Mouse (Mus musculus) intestine, embryonic 14.5 days (tissue): ENCODE data around the gene Fgd3. TPM values are rescaled to one million over a fixed set of nuclear protein-coding genes. Genes with fewer than 3 reads are reported as not detected.

Experiments
- ATAC-seq: fragments of 200-750 bp; cut with Nextera tagmentation; replicated peaks from 2 replicates; pipeline ENCODE4 v1.8.0; 2017; ENCODE audit warnings: low read depth, moderate number of reproducible peaks, moderate TSS enrichment, moderate library complexity; ENCODE audit not compliant: low FRiP score, low TSS enrichment
- DNase-seq: peaks from one replicate; pipeline ENCODE4 v3.0.0-alpha.2; 2018; ENCODE audit warnings: low spot score
- H3K27ac ChIP-seq: fragments of 300-500 bp; sonication (generic); 2 replicates; pipeline ENCODE4 v1.5.1; 2014; ENCODE audit warnings: low read depth, mild to moderate bottlenecking, control low read depth
- H3K27me3 ChIP-seq: fragments of 300-500 bp; sonication (generic); replicated peaks from 2 replicates; pipeline ENCODE4 v1.6.1; 2014; ENCODE audit warnings: low read length, control low read depth; ENCODE audit not compliant: control insufficient read depth, insufficient read depth
- H3K36me3 ChIP-seq: fragments of 300-500 bp; sonication (generic); 2 replicates; pipeline ENCODE4 v1.6.1; 2014; ENCODE audit warnings: low read length, control low read depth; ENCODE audit not compliant: control insufficient read depth, insufficient read depth
- H3K4me1 ChIP-seq: fragments of 300-500 bp; sonication (generic); replicated peaks from 2 replicates; pipeline ENCODE4 v1.6.1; 2014; ENCODE audit warnings: low read length, control low read depth, mixed read lengths; ENCODE audit not compliant: control insufficient read depth, insufficient read depth
- H3K4me2 ChIP-seq: fragments of 300-500 bp; sonication (generic); 2 replicates; pipeline ENCODE4 v1.6.1; 2014; ENCODE audit warnings: low read length
- H3K4me3 ChIP-seq: fragments of 300-500 bp; sonication (generic); 2 replicates; pipeline ENCODE4 v1.5.1; 2014; ENCODE audit warnings: low read depth, low read length, control low read depth, mixed read lengths
- H3K9ac ChIP-seq: fragments of 300-500 bp; sonication (generic); 2 replicates; pipeline ENCODE4 v1.6.1; 2014; ENCODE audit warnings: mild to moderate bottlenecking, low read length
- H3K9me3 ChIP-seq: fragments of 300-500 bp; sonication (generic); 2 replicates; pipeline ENCODE4 v1.6.1; 2016; ENCODE audit warnings: low read length, control low read depth; ENCODE audit not compliant: control insufficient read depth
- WGBS: fragments of 180-500 bp; shearing (Covaris S2); extraction: QIAGEN DNeasy Blood & Tissue Kit; methylation state at CpG from one replicate; pipeline ENCODE4 v1.1.7; 2014; 5-methylcytosine and 5-hydroxymethylcytosine counted together
- polyA plus RNA-seq: library from polyadenylated mRNA; unstranded; fragments of >200 nt; fragmentation: Nextera tagmentation; extraction: Ambion mirVana; gene quantifications from 2 replicates; pipeline ENCODE4 v1.2.1, GENCODE M21; 2014

Gene Fgd3
- polyA plus RNA-seq, 1 experiment from 2014 or later: 0.62 TPM

DNA sequence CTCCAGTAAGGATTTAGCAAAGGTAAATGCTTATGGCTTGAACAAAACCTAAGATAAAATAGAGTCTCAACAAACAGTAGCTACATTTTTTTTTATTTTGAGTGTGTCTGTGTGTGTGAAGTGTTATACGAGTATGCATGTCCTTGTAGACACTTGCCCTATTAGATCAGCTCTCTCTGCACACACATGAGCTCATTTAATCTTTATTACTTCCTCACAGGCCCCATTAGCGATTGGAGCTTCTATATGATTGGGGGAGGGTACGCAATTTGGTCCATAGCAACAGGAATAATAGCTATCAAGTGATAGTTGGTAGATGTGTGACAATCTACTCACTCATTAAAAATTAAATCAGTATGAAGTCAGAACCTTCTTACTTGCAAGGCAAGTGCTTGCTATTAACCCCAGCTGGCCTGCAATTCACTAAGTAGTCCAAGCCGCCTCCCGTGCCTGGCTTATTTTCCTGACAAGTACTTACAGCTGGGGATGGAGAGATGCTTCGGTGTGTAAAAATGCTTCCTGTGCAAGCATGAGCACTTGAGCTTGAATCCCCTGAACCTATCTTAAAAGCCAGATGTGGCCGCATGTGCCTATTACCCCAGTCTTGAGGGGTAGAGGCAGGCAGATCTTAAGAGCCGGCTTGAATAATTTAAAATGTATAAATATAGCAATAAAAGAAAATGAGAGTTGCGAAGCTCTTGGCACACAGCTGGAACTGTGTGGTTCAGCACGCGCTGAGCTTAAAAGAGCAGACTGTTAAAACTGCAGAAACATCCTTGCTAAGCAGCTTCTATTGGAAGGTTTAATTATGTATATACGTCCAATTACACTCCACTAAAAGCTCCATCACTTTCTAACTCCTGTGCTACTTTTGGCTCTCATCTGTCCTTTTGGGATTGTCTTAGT, 15.2 kb upstream of the Fgd3 start:
- H3K9ac ChIP-seq: no peak overlapping the region
- 71% methylated on average over 12 of the region's 12 CpGs for WGBS
- H3K4me1 ChIP-seq: 0 out of 2 replicates have a peak, but pooled peaks cover under 1% of the 10 kb centered on the region
- no peaks in the 10 kb centered on the region for H3K27me3 ChIP-seq
- no peaks in the 10 kb centered on the region for H3K9me3 ChIP-seq
- no peaks in the 10 kb centered on the region for H3K36me3 ChIP-seq
- H3K4me2 ChIP-seq: no peak overlapping the region
- no peak for DNase-seq
- H3K27ac ChIP-seq: no peak overlapping the region
- ATAC-seq: no peak
- H3K4me3 ChIP-seq: no peak overlapping the region

DNA sequence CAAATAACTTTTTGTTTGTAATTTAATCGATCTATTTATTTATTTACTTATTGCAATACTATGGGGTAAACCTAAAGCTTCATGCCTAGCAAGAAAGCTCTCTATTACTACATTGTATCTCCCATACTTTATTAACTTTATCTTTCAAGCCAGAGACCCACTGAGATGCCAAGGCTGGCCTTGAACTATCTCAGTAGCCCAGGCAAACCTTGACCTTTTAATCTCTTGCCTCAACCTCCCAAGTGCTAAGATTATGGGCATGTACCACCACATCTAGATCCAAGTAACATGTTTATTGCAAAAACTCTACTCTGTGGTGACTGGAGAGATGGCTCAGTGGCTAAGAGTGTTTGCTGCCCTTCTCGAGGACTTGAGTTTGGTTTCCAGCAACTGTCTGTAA, 13.1 kb upstream of the Fgd3 start:
- Histone ChIP-seq H3K27me3 (no peaks in the 10 kb centered on the region), H3K4me3 (no peak overlapping the region), H3K4me2 (no peak overlapping the region), H3K4me1 (no peaks in the 10 kb centered on the region), H3K27ac (no peak overlapping the region), H3K9ac (no peak overlapping the region), H3K9me3 (no peaks in the 10 kb centered on the region), H3K36me3 (no peaks in the 10 kb centered on the region)
- 64% methylated on average over 2 of the region's 2 CpGs for whole genome bisulfite sequencing
- ATAC-seq (no peak), DNase-seq (no peak)

DNA sequence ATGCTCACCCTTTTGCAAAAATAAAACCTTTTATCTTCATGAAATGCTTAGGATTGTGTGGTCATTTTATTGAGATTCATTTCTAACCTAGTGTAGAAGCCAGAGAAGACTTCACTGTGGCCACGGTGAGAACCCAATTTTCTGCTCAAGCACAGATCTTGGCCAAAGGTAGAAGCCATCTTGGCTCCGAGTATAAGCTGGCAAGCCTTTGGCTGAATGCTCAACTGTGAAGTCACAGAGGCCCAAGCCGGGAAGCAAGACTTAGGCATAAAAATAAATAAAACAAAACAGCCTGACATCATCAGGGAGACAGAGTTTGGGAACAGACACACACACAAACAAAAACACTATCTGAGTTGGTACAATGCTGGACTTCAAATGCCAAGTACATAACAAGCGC, 8.0 kb upstream of the Fgd3 start:
- DNase-seq: no peak
- 83% methylated on average over 4 of the region's 4 CpGs for WGBS
- no peak overlapping the region for H3K27ac ChIP-seq

DNA sequence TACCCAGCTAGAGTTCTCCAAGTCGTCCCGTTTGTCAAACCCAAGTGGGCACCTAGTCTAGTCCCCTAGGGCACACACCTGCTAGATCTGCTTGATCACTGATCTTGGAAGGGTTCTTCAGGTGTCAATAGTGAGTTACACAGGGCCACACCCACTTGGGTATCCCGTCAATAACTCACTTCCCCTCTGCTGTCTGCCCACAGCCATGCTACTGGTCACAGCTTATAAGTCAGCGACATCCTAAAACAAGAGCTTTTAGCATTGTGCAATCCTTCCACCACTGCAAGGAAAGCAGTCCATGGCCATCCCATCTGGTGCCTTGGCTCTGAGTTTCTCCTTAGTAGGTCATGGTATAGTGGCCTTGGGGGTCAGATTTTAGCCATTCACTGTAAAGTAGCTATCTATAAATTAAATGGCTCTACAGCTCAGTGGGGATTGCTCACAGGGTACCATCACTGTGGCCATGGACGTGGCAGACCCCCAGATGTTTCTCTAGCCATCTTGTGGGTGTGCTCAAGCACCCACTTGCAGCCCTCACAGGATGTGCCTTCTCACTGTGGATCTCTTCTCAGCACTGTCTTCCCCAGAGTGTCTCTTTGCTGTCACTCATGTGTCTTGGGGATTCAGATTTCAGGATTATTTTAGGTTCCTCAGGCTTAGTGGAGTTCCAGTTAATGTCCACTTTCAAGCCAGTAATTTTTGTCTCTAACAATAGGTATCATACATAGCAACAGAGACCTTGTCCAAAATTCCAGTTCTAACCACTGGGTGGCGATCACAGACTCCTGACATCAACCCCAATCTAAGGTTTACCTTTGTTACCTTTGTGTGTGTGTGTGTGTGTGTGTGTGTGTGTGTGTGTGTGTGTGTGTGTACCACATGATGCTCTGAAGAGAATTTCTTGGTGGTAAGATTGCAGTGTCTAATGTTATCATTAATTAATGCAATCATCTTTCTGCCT, 6.4 kb upstream of the Fgd3 start:
- no peak; the same call in 1 of the 2 replicates for ATAC-seq
- Histone ChIP-seq H3K9ac (no peak overlapping the region), H3K27me3 (no peaks in the 10 kb centered on the region), H3K4me2 (no peak overlapping the region), H3K9me3 (no peaks in the 10 kb centered on the region), H3K4me3 (no peak overlapping the region), H3K36me3 (no peaks in the 10 kb centered on the region), H3K4me1 (no peaks in the 10 kb centered on the region), H3K27ac (no peak overlapping the region)
- WGBS: 60% methylated on average over 6 of the region's 6 CpGs
- DNase-seq: no peak

More for the DNA sequence above, 8.0 kb upstream of the Fgd3 start:
- H3K4me1 ChIP-seq: no peaks in the 10 kb centered on the region
- no peaks in the 10 kb centered on the region for H3K9me3 ChIP-seq
- H3K27me3 ChIP-seq: no peaks in the 10 kb centered on the region
- H3K9ac ChIP-seq: no peak overlapping the region
- H3K36me3 ChIP-seq: no peaks in the 10 kb centered on the region
- no peak for ATAC-seq
- no peak overlapping the region for H3K4me3 ChIP-seq
- H3K4me2 ChIP-seq: no peak overlapping the region

DNA sequence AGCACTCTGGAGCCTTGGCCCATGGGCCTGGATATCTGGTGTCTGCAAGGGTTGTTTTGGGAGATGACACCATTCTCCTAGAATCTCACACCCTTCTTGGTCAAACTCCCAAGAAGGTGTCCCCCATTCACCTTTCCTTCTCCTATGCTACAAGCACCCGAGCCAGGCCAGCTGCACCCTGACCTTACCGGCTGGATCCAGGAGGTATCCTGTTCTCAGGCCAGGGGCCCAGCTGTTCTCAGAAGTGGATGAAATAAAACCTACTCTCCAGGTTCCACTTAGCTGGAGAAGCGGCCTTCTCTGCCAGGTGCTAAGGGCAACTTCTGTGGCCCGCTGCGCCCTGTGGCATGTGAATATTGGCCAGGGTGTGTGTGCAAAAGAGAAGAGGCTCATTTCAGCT, 4.8 kb upstream of the Fgd3 start:
- 88% methylated on average over 5 of the region's 5 CpGs for WGBS
- Histone ChIP-seq H3K4me3 (no peak overlapping the region), H3K4me2 (no peak overlapping the region), H3K9ac (no peak overlapping the region), H3K4me1 (peaks cover 6% of the 10 kb centered on the region), H3K27me3 (no peaks in the 10 kb centered on the region), H3K27ac (no peak overlapping the region), H3K36me3 (no peaks in the 10 kb centered on the region), H3K9me3 (no peaks in the 10 kb centered on the region)
- DNase-seq (no peak), ATAC-seq (no peak)

DNA sequence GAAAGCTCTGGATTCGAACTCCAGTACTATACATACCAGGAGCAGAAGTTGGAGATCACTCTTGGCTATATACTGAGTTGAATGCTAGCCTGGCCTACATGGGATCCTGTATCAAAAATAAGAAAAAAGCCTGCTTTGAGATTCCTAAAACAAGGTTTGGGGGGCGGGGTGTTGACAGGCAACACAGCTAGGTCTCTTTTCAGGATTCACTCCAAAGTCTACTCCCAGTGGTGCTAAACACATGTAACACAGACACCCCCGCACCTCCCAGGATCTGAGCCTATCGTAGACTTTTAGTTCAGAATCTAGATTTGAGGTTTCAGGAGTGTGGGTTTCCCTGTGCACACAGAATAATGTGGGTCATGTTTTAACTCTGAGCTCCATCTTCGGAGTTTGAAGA, 2.6 kb upstream of the Fgd3 start:
- H3K4me2 ChIP-seq: no peak overlapping the region
- no peaks in the 10 kb centered on the region for H3K27me3 ChIP-seq
- ATAC-seq (no peak), DNase-seq (no peak)
- no peak overlapping the region for H3K9ac ChIP-seq
- no peak overlapping the region for H3K27ac ChIP-seq
- H3K9me3 ChIP-seq: no peaks in the 10 kb centered on the region
- H3K4me1 ChIP-seq: peaks cover 12% of the 10 kb centered on the region
- H3K36me3 ChIP-seq: no peaks in the 10 kb centered on the region
- 89% methylated on average over 5 of the region's 5 CpGs for WGBS
- no peak overlapping the region for H3K4me3 ChIP-seq

DNA sequence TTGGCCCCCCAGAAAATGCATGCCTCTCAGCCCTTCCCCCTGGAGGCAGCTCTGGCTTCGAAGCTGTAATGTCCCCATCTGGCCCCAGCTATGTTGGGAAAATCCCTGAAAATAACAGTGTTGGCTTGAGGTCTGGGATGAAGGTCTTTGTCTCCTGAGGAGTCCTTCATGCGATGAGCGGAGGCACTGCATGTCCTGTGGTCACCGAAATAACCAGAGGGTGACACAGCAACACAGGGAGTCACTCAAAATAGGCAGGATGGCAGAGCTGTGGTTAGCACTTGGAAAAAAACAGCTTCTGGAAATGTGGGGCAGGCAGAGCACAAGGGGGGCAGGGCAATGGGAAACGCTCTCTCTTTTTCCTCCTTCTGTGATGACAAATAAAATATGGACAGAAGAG, 2.1 kb upstream of the Fgd3 start:
- whole genome bisulfite sequencing: 82% methylated on average over 5 of the region's 5 CpGs
- Histone ChIP-seq H3K4me3 (no peak overlapping the region), H3K4me1 (peaks cover 12% of the 10 kb centered on the region)

DNA sequence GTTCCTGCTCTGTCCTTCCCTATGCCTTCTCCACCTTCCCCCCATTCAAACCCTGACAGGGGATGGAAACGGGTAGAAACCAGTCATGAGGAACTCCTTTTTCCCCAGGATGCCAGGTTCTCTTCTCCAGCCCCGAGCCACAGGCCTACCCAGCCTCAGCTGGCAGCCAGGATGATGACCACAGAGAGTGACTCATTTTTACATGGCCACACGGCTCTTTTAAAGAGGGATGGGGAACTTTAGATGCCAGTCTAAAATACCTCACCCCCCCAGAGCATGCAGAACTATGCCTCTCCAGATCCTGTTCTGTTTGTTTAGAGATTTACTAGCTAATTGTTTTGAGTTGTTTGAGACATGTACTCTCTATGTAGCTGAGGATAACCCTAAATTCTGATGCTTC, 1.3 kb upstream of the Fgd3 start:
- no peaks in the 10 kb centered on the region for H3K36me3 ChIP-seq

More for the DNA sequence above, 2.1 kb upstream of the Fgd3 start:
- no peak for DNase-seq
- no peak for ATAC-seq
- Histone ChIP-seq H3K36me3 (no peaks in the 10 kb centered on the region), H3K9ac (no peak overlapping the region), H3K4me2 (no peak overlapping the region), H3K9me3 (no peaks in the 10 kb centered on the region), H3K27me3 (no peaks in the 10 kb centered on the region), H3K27ac (no peak overlapping the region)

More for the DNA sequence above, 1.3 kb upstream of the Fgd3 start:
- DNase-seq (no peak), ATAC-seq (no peak)
- WGBS: 79% methylated on average over 3 of the region's 3 CpGs
- no peaks in the 10 kb centered on the region for H3K9me3 ChIP-seq
- H3K9ac ChIP-seq: no peak overlapping the region
- H3K27me3 ChIP-seq: no peaks in the 10 kb centered on the region
- H3K4me1 ChIP-seq: peaks cover 17% of the 10 kb centered on the region
- H3K4me2 ChIP-seq: no peak overlapping the region
- H3K4me3 ChIP-seq: no peak overlapping the region
- H3K27ac ChIP-seq: no peak overlapping the region
